Mouse (Mus musculus): ENCODE data around the gene Rpl34.

DNA sequence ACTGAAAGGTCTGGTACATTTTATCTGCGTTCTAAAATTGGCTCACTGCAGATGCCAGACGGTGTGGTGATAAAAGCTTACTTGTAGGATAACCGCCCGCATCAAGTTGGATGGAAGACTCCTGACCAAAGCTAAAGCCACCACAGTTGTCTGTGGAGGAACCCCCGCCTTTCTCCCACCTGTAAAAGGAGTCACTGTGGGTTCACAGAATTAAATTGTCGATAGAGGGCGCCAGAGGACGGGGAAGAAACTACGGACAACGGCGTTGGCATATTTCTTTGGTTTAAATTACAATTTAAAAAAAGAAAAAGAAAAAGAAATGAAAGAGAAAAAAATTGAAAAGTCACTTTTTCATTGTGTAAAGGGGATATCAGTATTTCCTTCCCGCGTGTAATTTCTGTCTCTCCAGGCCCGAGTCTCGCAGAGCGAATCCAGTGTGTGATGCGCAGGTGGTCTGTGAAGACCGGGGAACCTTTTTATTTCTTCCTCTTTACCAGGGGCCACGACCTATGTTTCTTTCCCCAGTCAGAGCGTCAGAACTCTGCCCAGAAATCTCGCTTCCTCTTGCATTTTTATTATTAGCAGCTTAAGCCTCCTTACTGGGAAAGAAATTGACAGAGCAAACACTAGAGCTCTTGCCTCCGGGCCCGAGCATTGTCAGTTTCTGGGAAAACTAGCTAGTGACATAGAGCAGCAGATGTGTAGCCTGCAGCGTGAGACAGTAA lies 30.7 kb upstream of the Rpl34 start:
- TF ChIP-seq CTCF (IDR thresholded peaks at IDR 0.05; ENCODE audit: low read depth) (peak; percentile 62), EP300 (IDR thresholded peaks at IDR 0.05; ENCODE audit: low read depth) (no peak)

All from heart, postnatal 0 days (tissue).